21 mouse cellular contexts compared by ENCODE assay signal in the genomic region with DNA sequence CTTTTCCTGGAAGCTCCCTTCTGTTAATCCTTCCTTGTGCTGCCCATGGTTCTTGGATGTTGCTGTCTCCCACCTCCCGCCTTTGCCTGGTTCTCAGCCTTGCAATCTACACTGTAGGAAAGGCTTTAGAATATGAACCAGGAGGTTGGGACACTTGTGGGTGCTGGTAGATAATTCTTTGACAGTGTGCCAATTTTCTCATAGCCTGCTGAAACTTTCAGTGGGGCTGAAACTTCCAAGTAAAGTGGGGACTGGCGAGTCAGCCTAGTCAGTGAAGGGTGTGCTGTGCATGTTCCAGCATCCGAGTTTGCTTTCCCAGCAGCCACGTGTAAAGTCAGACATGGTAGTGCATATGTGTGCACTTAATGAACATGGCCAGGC. TPM values are rescaled to one million over a fixed set of nuclear protein-coding genes. Genes with fewer than 3 reads are reported as not detected.
DNase-seq lines count a peak whose midpoint lies in the region; ATAC-seq and TF ChIP-seq lines count a peak whose summit lies in the region.
"Had no signal": no experiment of that assay in that cellular context is flagged by ENCODE, and none has a peak within 500 bp of the region (broad histone marks: within the 10 kb centered on the region; RNA-seq: fewer than 3 reads in every experiment).

No protein-coding gene starts in this region.

- H3K36me3 ChIP-seq in kidney, adult 2 months (ENCODE audit: control insufficient read depth, insufficient read depth, low read length): peaks cover 2% of the 10 kb centered on the region
- peaks cover 21% of the 10 kb centered on the region for H3K36me3 ChIP-seq in liver, embryonic 11.5 days (ENCODE audit: control insufficient read depth, insufficient read depth, low read length)
- peaks cover 50% of the 10 kb centered on the region for H3K36me3 ChIP-seq in liver, embryonic 12.5 days
- peaks cover 6% of the 10 kb centered on the region; the same call in 1 of the 2 replicates for H3K36me3 ChIP-seq in intestine, embryonic 16.5 days (ENCODE audit: control insufficient read depth, insufficient read depth, low read length)
- peaks cover 21% of the 10 kb centered on the region for H3K36me3 ChIP-seq in hindbrain, embryonic 16.5 days (ENCODE audit: control insufficient read depth, insufficient read depth, low read length)

- no peak for DNase-seq in kidney, adult 2 months
- DNase-seq in kidney, postnatal 14 days: no peak
- DNase-seq in liver, embryonic 11.5 days (ENCODE audit: low spot score): peak; percentile 27
- DNase-seq in lung, adult 2 months: no peak
- DNase-seq: adrenal gland, adult 8-10 months; adrenal gland, postnatal 36 days; cerebellum, adult 2 months; cerebellum, postnatal 14 days; embryo, embryonic 11 days; gastrocnemius, postnatal 14 days; heart, postnatal 14 days had no signal

- peak overlapping the region; percentile 24 for H3K27ac ChIP-seq in kidney, adult 2 months (ENCODE audit: insufficient read depth, low read depth, low read length)
- no peak overlapping the region for H3K27ac ChIP-seq in liver, embryonic 11.5 days (ENCODE audit: low read depth, low read length)
- no peak overlapping the region for H3K27ac ChIP-seq in liver, embryonic 12.5 days
- peak overlapping the region; percentile 93 for H3K27ac ChIP-seq in intestine, embryonic 16.5 days (ENCODE audit: low read length)
- H3K27ac ChIP-seq in hindbrain, embryonic 16.5 days (ENCODE audit: low read depth, low read length): no peak overlapping the region
- H3K27ac ChIP-seq: embryonic facial prominence, embryonic 15.5 days; forebrain, embryonic 15.5 days; heart, embryonic 15.5 days; hindbrain, embryonic 13.5 days had no signal

- no peaks in the 10 kb centered on the region for H3K9me3 ChIP-seq in liver, embryonic 11.5 days (ENCODE audit: control insufficient read depth, low read length)
- H3K9me3 ChIP-seq in liver, embryonic 12.5 days (replicated peaks): no peaks in the 10 kb centered on the region
- H3K9me3 ChIP-seq in intestine, embryonic 16.5 days (ENCODE audit: control insufficient read depth, low read length): no peaks in the 10 kb centered on the region
- no peaks in the 10 kb centered on the region for H3K9me3 ChIP-seq in hindbrain, embryonic 16.5 days (ENCODE audit: control insufficient read depth, low read length)
- H3K9me3 ChIP-seq: embryonic facial prominence, embryonic 15.5 days; forebrain, embryonic 15.5 days; heart, embryonic 15.5 days; hindbrain, embryonic 13.5 days had no signal

- TF ChIP-seq CTCF in kidney, adult 2 months (conservative IDR thresholded peaks at IDR 0.05; ENCODE audit: insufficient read depth, insufficient read length, low read depth, low read length): no peak
- TF ChIP-seq CTCF in lung, adult 2 months (IDR thresholded peaks at IDR 0.05; ENCODE audit: insufficient read depth, low read length): no peak

- no peak for ATAC-seq in liver, embryonic 11.5 days (replicated peaks; ENCODE audit: low FRiP score)
- no peak for ATAC-seq in liver, embryonic 12.5 days
- no peak; the same call in 1 of the 2 replicates for ATAC-seq in intestine, embryonic 16.5 days
- ATAC-seq in megakaryocyte-erythroid progenitor cell, adult 5-6 weeks (replicated peaks; ENCODE audit: low FRiP score, low TSS enrichment, poor library complexity, severe bottlenecking): peak; percentile 31; the same call in 1 of the 2 replicates
- ATAC-seq in hindbrain, embryonic 16.5 days: no peak
- ATAC-seq: forebrain, embryonic 15.5 days had no signal

- peaks cover 14% of the 10 kb centered on the region; the same call in 1 of the 2 replicates for H3K4me1 ChIP-seq in kidney, adult 2 months (ENCODE audit: control insufficient read depth, insufficient read depth, low read length)
- H3K4me1 ChIP-seq in liver, embryonic 11.5 days (replicated peaks; ENCODE audit: control insufficient read depth, insufficient read depth, low read length): 0 out of 2 replicates have a peak, but pooled peaks cover 2% of the 10 kb centered on the region
- peaks cover 22% of the 10 kb centered on the region for H3K4me1 ChIP-seq in liver, embryonic 12.5 days
- H3K4me1 ChIP-seq in intestine, embryonic 16.5 days (ENCODE audit: control insufficient read depth, insufficient read depth, low read length): peaks cover 7% of the 10 kb centered on the region; the same call in 1 of the 2 replicates
- H3K4me1 ChIP-seq in hindbrain, embryonic 16.5 days (ENCODE audit: control insufficient read depth, insufficient read depth, low read depth, low read length): peaks cover 4% of the 10 kb centered on the region; the same call in 1 of the 2 replicates
- no peaks in the 10 kb centered on the region for H3K4me1 ChIP-seq in lung, adult 2 months (ENCODE audit: control insufficient read depth, insufficient read depth, low read length)

- H3K4me2 ChIP-seq in liver, embryonic 11.5 days: no peak overlapping the region
- H3K4me2 ChIP-seq in liver, embryonic 12.5 days: no peak overlapping the region
- no peak overlapping the region for H3K4me2 ChIP-seq in intestine, embryonic 16.5 days (ENCODE audit: low read depth, low read length)
- H3K4me2 ChIP-seq in hindbrain, embryonic 16.5 days (ENCODE audit: low read length): no peak overlapping the region
- H3K4me2 ChIP-seq: embryonic facial prominence, embryonic 15.5 days; forebrain, embryonic 15.5 days; heart, embryonic 11.5 days; heart, embryonic 15.5 days; hindbrain, embryonic 13.5 days had no signal

- H3K9ac ChIP-seq in liver, embryonic 11.5 days (ENCODE audit: low read depth, low read length): no peak overlapping the region
- H3K9ac ChIP-seq in liver, embryonic 12.5 days: no peak overlapping the region
- no peak overlapping the region for H3K9ac ChIP-seq in intestine, embryonic 16.5 days (ENCODE audit: low read depth, low read length)
- no peak overlapping the region for H3K9ac ChIP-seq in hindbrain, embryonic 16.5 days (ENCODE audit: low read depth, low read length)
- H3K9ac ChIP-seq: embryonic facial prominence, embryonic 15.5 days; forebrain, embryonic 15.5 days; heart, embryonic 15.5 days; hindbrain, embryonic 13.5 days had no signal

- 60% methylated on average over 4 of the region's 4 CpGs for WGBS in kidney, adult 2 months
- WGBS in liver, embryonic 11.5 days: 87% methylated on average over 4 of the region's 4 CpGs
- 77% methylated on average over 4 of the region's 4 CpGs for WGBS in liver, embryonic 12.5 days (ENCODE audit: insufficient replicate concordance)
- 89% methylated on average over 4 of the region's 4 CpGs for WGBS in intestine, embryonic 16.5 days
- 86% methylated on average over 4 of the region's 4 CpGs for WGBS in hindbrain, embryonic 16.5 days
- 83% methylated on average over 4 of the region's 4 CpGs for WGBS in lung, adult 2 months

- no peaks in the 10 kb centered on the region for H3K27me3 ChIP-seq in kidney, adult 2 months (replicated peaks; ENCODE audit: control insufficient read depth, insufficient read depth, low read length)
- no peaks in the 10 kb centered on the region for H3K27me3 ChIP-seq in liver, embryonic 11.5 days (replicated peaks; ENCODE audit: control insufficient read depth, insufficient read depth, low read length)
- no peaks in the 10 kb centered on the region for H3K27me3 ChIP-seq in liver, embryonic 12.5 days (replicated peaks)
- no peaks in the 10 kb centered on the region for H3K27me3 ChIP-seq in intestine, embryonic 16.5 days (replicated peaks; ENCODE audit: control insufficient read depth, insufficient read depth, low read length)
- no peaks in the 10 kb centered on the region for H3K27me3 ChIP-seq in hindbrain, embryonic 16.5 days (replicated peaks; ENCODE audit: control insufficient read depth, insufficient read depth, low read length)
- H3K27me3 ChIP-seq: embryonic facial prominence, embryonic 15.5 days; forebrain, embryonic 15.5 days; heart, embryonic 15.5 days; hindbrain, embryonic 13.5 days had no signal

- no peak for TF ChIP-seq POLR2A in kidney, adult 2 months (IDR thresholded peaks at IDR 0.05; ENCODE audit: low read depth, low read length)
- no peak for TF ChIP-seq POLR2A in lung, adult 2 months (IDR thresholded peaks at IDR 0.05; ENCODE audit: borderline replicate concordance, extremely low read depth, low read depth, low read length)

- H3K4me3 ChIP-seq in kidney, adult 2 months (ENCODE audit: insufficient read depth, low read depth, low read length): no peak overlapping the region
- H3K4me3 ChIP-seq in liver, embryonic 11.5 days (ENCODE audit: low read depth, low read length): no peak overlapping the region
- no peak overlapping the region for H3K4me3 ChIP-seq in liver, embryonic 12.5 days
- no peak overlapping the region for H3K4me3 ChIP-seq in intestine, embryonic 16.5 days (ENCODE audit: low read length)
- H3K4me3 ChIP-seq in hindbrain, embryonic 16.5 days (ENCODE audit: low read length): no peak overlapping the region
- no peak overlapping the region for H3K4me3 ChIP-seq in lung, adult 2 months (replicated peaks; ENCODE audit: extremely low read depth, low read depth, low read length)
- H3K4me3 ChIP-seq: embryonic facial prominence, embryonic 15.5 days; erythroblast, embryonic 14.5 days; forebrain, embryonic 15.5 days; heart, embryonic 15.5 days; hindbrain, embryonic 13.5 days had no signal

RNA-seq across cellular contexts. Expression of a gene that starts 2.1 kb away (rescaled TPM):
- polyA plus RNA-seq in kidney, adult 2 months (2012; rRNA removed): 36.0 and 38.2 TPM in 2 replicates
- 87.3 and 87.5 TPM in 2 replicates for polyA plus RNA-seq in liver, embryonic 11.5 days (2014; fragmentation: Nextera tagmentation; extraction: Ambion mirVana)
- 60.1 and 63.6 TPM in 2 replicates for polyA plus RNA-seq in liver, embryonic 12.5 days (2016; fragmentation: Nextera tagmentation; extraction: Ambion mirVana)
- polyA plus RNA-seq in intestine, embryonic 16.5 days (2015; fragmentation: Nextera tagmentation; extraction: Ambion mirVana): 124 and 132 TPM in 2 replicates
- 54.3 and 55.8 TPM in 2 replicates for total RNA-seq in megakaryocyte-erythroid progenitor cell, adult 5-6 weeks (2014; fragmentation: Nextera tagmentation)
- total RNA-seq in megakaryocyte-erythroid progenitor cell, adult 5-6 weeks (2017): 43.0 and 76.5 TPM in 2 replicates
- 13.7 and 14.3 TPM in 2 replicates for polyA plus RNA-seq in hindbrain, embryonic 16.5 days (2015; fragmentation: Nextera tagmentation; extraction: Ambion mirVana)
- 5.2 and 6.9 TPM in 2 replicates for polyA plus RNA-seq in lung, adult 2 months (2012; rRNA removed)

RNA-seq across cellular contexts. Expression of a gene that starts 17.4 kb away (rescaled TPM):
- polyA plus RNA-seq in kidney, adult 2 months (2012; rRNA removed): 29.7 and 31.1 TPM in 2 replicates
- polyA plus RNA-seq in liver, embryonic 11.5 days (2014; fragmentation: Nextera tagmentation; extraction: Ambion mirVana): 188 and 201 TPM in 2 replicates
- 130 and 131 TPM in 2 replicates for polyA plus RNA-seq in liver, embryonic 12.5 days (2016; fragmentation: Nextera tagmentation; extraction: Ambion mirVana)
- 122 and 132 TPM in 2 replicates for polyA plus RNA-seq in intestine, embryonic 16.5 days (2015; fragmentation: Nextera tagmentation; extraction: Ambion mirVana)
- total RNA-seq in megakaryocyte-erythroid progenitor cell, adult 5-6 weeks (2014; fragmentation: Nextera tagmentation): 134 and 156 TPM in 2 replicates
- total RNA-seq in megakaryocyte-erythroid progenitor cell, adult 5-6 weeks (2017): 219 and 251 TPM in 2 replicates
- polyA plus RNA-seq in hindbrain, embryonic 16.5 days (2015; fragmentation: Nextera tagmentation; extraction: Ambion mirVana): 154 and 159 TPM in 2 replicates
- 28.3 and 33.2 TPM in 2 replicates for polyA plus RNA-seq in lung, adult 2 months (2012; rRNA removed)

Comparison
In these comparisons a context has a peak if more than half of its experiments do, and no peak if none do; other contexts are left out.
1. H3K27ac ChIP-seq: peak in kidney, adult 2 months (single experiment) and intestine, embryonic 16.5 days (single experiment); none in liver, embryonic 11.5 days (single experiment), liver, embryonic 12.5 days (single experiment) and hindbrain, embryonic 16.5 days (single experiment).